Mouse (Mus musculus): Measurements from ENCODE around the gene Ilf3. TPM values are rescaled to one million over a fixed set of nuclear protein-coding genes. Genes with fewer than 3 reads are reported as not detected.
"Not testable (repeated sequence)": the region's sequence is repeated elsewhere in the genome, so short reads cannot be mapped to it uniquely, and the experiment has no call there.

The Ilf3 gene
- polyA plus RNA-seq, 1 experiment = 31.9 TPM

DNA sequence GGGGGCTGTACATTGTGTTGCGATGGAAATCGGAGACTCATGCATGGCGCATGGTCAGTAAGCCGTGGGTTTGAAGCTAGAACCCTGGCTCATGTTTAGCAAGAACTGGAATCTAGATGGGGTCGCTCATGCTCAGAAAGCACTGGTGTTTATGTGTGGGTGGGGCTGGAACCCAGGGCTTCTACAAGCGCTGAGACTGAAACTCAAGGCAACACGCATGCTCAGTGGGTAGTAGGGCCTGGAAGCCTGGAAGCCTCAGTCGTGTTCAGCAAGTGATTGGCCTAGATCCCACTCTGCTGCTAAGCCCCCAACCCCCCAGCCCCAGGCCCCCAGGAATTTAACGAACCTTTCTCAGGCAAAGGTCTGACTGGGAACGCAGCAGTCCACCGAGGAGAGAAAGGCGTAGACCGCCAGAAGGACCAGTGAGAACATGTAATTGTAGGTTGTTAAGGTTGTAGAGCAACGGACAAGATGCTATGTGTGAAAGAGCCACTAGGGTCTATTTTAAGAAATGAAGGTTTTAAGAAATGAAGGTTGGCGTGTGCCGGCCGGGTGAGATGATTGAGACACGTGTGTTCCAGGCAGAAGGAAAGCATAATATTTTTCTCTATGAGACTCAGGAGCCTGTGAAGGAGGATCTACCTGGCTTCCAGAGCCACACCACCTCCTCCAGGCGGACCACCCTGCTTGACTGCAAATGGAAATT lies 45.3 kb upstream of the Ilf3 start:
- Histone ChIP-seq H3K4me1 (ENCODE audit: control insufficient read depth, insufficient read depth, low read length) (peaks cover 3% of the 10 kb centered on the region; the same call in 1 of the 2 replicates), H3K36me3 (ENCODE audit: control insufficient read depth, insufficient read depth, low read length) (no peaks in the 10 kb centered on the region), H3K27ac (ENCODE audit: insufficient read depth, low read depth, low read length) (peak overlapping the region; percentile 54), H3K4me3 (ENCODE audit: insufficient read depth, low read depth, low read length) (0 out of 2 replicates have a peak overlapping the region, but pooled peaks have one; percentile 77), H3K27me3 (replicated peaks; ENCODE audit: control insufficient read depth, insufficient read depth, low read length) (no peaks in the 10 kb centered on the region)
- TF ChIP-seq POLR2A (IDR thresholded peaks at IDR 0.05; ENCODE audit: low read depth, low read length) = no peak
- TF ChIP-seq CTCF (conservative IDR thresholded peaks at IDR 0.05; ENCODE audit: insufficient read depth, insufficient read length, low read depth, low read length) = no peak
- 73% methylated on average over 19 of the region's 19 CpGs for WGBS
- DNase-seq = no peak

DNA sequence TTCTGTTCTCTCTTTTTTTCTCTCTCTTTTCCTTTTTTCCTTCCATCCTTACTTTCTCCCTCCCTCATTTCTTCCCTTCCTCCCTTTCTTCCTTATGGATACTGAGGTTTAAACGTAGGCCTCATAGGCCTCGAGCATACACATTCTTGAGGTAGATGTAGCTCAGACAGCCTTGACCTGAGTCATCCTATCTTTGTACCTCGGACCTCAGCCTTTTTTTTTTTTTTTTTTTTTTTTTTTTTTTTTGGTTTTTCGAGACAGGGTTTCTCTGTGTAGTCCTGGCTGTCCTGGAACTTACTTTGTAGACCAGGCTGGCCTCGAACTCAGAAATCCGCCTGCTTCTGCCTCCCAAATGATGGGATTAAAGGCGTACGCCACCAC lies 44.8 kb upstream of the Ilf3 start:
- not testable (repeated sequence) for H3K36me3 ChIP-seq (ENCODE audit: control insufficient read depth, insufficient read depth, low read length); H3K27me3 ChIP-seq (replicated peaks; ENCODE audit: control insufficient read depth, insufficient read depth, low read length); H3K4me3 ChIP-seq (ENCODE audit: insufficient read depth, low read depth, low read length); H3K27ac ChIP-seq (ENCODE audit: insufficient read depth, low read depth, low read length); DNase-seq; H3K4me1 ChIP-seq (ENCODE audit: control insufficient read depth, insufficient read depth, low read length)
- 84% methylated on average over 7 of the region's 8 CpGs for WGBS

DNA sequence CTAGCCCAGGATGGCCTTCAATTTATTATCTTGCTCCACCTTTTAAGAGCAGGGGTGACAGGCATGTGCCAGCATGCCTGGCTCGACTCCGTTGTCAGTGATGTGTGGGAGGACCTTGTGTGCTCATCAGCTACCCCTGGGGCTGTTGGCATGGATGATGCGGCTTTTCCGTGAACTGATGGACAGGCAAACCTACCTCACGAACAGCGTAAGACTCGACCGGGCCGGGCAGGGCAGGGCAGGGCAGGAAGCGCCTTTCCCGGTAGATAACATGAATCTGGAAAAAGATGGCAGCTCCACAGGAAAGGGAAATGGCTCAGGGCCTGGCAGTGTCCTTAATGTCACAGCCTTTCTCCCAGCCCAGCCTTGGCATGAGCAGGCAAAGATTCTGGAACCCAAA lies 43.4 kb upstream of the Ilf3 start:
- TF ChIP-seq CTCF (conservative IDR thresholded peaks at IDR 0.05; ENCODE audit: insufficient read depth, insufficient read length, low read depth, low read length) = no peak
- no peak for TF ChIP-seq POLR2A (IDR thresholded peaks at IDR 0.05; ENCODE audit: low read depth, low read length)
- Histone ChIP-seq H3K36me3 (ENCODE audit: control insufficient read depth, insufficient read depth, low read length) (no peaks in the 10 kb centered on the region), H3K4me3 (ENCODE audit: insufficient read depth, low read depth, low read length) (no peak overlapping the region), H3K27ac (ENCODE audit: insufficient read depth, low read depth, low read length) (peak overlapping the region; percentile 9; the same call in 1 of the 2 replicates), H3K4me1 (ENCODE audit: control insufficient read depth, insufficient read depth, low read length) (peaks cover 3% of the 10 kb centered on the region; the same call in 1 of the 2 replicates), H3K27me3 (replicated peaks; ENCODE audit: control insufficient read depth, insufficient read depth, low read length) (no peaks in the 10 kb centered on the region)
- WGBS = 73% methylated on average over 11 of the region's 11 CpGs
- peak; percentile 67 for DNase-seq

DNA sequence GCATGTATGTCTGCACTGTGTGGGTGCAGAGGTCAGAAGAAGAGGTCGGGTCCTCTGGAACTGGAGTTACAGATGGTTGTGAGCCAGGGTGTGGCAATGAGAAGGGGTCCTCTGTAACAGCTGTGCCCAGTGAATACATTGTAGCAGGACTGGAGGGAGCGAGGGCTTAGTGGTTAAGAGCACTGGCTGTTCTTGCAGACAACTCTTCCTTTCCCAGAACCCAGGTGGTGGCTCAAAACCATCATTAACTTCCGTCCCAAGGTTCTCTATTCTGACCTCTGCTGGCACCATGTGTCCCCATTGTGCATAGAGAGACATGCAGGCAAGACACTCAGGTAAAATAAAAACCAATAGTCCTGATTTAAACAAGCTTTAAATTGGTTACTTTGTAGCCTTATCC lies 40.1 kb upstream of the Ilf3 start:
- TF ChIP-seq POLR2A (IDR thresholded peaks at IDR 0.05; ENCODE audit: low read depth, low read length) (no peak), CTCF (conservative IDR thresholded peaks at IDR 0.05; ENCODE audit: insufficient read depth, insufficient read length, low read depth, low read length) (no peak)
- H3K4me3 ChIP-seq (ENCODE audit: insufficient read depth, low read depth, low read length) = no peak overlapping the region
- no peak overlapping the region for H3K27ac ChIP-seq (ENCODE audit: insufficient read depth, low read depth, low read length)
- DNase-seq = no peak
- H3K27me3 ChIP-seq (replicated peaks; ENCODE audit: control insufficient read depth, insufficient read depth, low read length) = no peaks in the 10 kb centered on the region
- H3K4me1 ChIP-seq (ENCODE audit: control insufficient read depth, insufficient read depth, low read length) = no peaks in the 10 kb centered on the region
- H3K36me3 ChIP-seq (ENCODE audit: control insufficient read depth, insufficient read depth, low read length) = no peaks in the 10 kb centered on the region
- WGBS = 70% methylated on average over 3 of the region's 3 CpGs

DNA sequence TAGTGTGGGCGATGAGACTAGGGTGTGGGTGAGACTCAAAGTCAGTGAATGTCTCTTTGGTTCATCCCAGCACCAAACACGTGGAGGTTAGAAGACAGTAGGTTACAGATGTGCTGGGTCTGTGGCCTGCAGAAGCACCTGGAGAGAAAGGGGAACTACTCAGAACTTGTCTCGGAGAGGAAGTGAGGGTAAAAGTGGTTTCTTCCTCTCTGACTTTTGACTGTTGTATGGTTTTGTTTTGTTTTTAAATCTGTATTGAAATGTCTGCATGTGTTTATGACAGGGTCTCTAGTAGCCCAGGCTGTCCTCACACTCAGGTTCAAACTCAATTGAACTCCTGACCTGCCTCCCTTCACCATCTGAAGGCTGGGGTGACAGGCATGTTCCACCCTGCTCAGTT lies 39.6 kb upstream of the Ilf3 start:
- H3K4me1 ChIP-seq (ENCODE audit: control insufficient read depth, insufficient read depth, low read length) = no peaks in the 10 kb centered on the region
- H3K36me3 ChIP-seq (ENCODE audit: control insufficient read depth, insufficient read depth, low read length) = no peaks in the 10 kb centered on the region
- 73% methylated on average over 3 of the region's 3 CpGs for WGBS
- DNase-seq = no peak
- no peaks in the 10 kb centered on the region for H3K27me3 ChIP-seq (replicated peaks; ENCODE audit: control insufficient read depth, insufficient read depth, low read length)
- TF ChIP-seq POLR2A (IDR thresholded peaks at IDR 0.05; ENCODE audit: low read depth, low read length) (no peak), CTCF (conservative IDR thresholded peaks at IDR 0.05; ENCODE audit: insufficient read depth, insufficient read length, low read depth, low read length) (no peak)
- no peak overlapping the region for H3K4me3 ChIP-seq (ENCODE audit: insufficient read depth, low read depth, low read length)
- no peak overlapping the region for H3K27ac ChIP-seq (ENCODE audit: insufficient read depth, low read depth, low read length)

DNA sequence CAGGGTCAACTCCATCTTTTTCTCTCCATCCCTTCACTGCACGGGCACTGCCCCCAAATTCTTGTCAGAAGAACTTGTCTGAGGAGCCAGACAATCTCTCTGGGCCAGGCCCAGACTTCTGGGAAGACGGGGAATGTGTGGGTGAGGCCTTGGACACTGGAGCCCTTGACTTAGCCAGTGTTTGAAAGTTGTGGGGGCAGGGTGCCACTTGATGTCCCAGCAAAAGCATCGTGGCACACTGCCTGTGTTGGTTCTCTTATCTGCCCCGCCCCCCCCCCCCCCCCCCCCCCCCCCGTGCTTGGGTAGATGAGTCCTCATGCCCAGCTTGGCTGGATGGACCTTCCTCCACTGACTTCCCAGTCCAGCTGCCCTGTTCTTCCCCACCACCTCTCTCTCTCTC lies 38.6 kb upstream of the Ilf3 start:
- TF ChIP-seq CTCF (conservative IDR thresholded peaks at IDR 0.05; ENCODE audit: insufficient read depth, insufficient read length, low read depth, low read length) = no peak
- no peaks in the 10 kb centered on the region for H3K36me3 ChIP-seq (ENCODE audit: control insufficient read depth, insufficient read depth, low read length)
- H3K4me1 ChIP-seq (ENCODE audit: control insufficient read depth, insufficient read depth, low read length) = no peaks in the 10 kb centered on the region
- no peak overlapping the region for H3K4me3 ChIP-seq (ENCODE audit: insufficient read depth, low read depth, low read length)
- DNase-seq = no peak
- 52% methylated on average over 3 of the region's 5 CpGs for WGBS
- H3K27ac ChIP-seq (ENCODE audit: insufficient read depth, low read depth, low read length) = no peak overlapping the region
- H3K27me3 ChIP-seq (replicated peaks; ENCODE audit: control insufficient read depth, insufficient read depth, low read length) = no peaks in the 10 kb centered on the region

DNA sequence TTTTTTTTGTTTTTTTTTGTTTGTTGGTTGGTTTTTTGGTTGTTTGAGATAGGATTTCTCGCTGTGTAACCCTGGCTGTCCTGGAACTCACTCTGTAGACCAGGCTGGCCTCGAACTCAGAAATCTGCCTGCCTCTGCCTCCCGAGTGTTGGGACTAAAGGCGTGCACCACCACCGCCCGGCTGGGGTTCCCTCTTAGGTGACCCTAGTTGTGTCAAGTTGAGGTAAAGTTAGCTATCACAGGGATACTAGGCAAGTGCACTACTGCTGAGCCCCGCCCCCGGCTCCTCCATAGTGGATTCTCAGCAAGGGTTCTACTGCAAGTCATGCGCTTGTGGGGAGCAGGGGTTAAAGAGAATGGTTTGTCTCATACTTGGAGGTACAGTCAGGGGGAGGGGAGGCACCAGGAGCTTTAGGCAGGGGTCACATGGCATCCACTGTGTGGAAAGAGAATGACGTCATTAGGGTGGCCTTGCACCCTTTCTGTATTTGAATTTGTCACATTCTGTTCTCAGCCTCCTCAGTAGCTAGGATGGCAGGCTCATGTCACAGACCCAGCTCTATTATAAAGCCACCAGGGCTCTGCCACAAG lies 37.9 kb upstream of the Ilf3 start:
- Histone ChIP-seq H3K27me3 (replicated peaks; ENCODE audit: control insufficient read depth, insufficient read depth, low read length) (no peaks in the 10 kb centered on the region), H3K4me3 (ENCODE audit: insufficient read depth, low read depth, low read length) (no peak overlapping the region), H3K27ac (ENCODE audit: insufficient read depth, low read depth, low read length) (no peak overlapping the region), H3K4me1 (ENCODE audit: control insufficient read depth, insufficient read depth, low read length) (no peaks in the 10 kb centered on the region), H3K36me3 (ENCODE audit: control insufficient read depth, insufficient read depth, low read length) (no peaks in the 10 kb centered on the region)
- DNase-seq = no peak
- 89% methylated on average over 10 of the region's 10 CpGs for WGBS
- TF ChIP-seq CTCF (conservative IDR thresholded peaks at IDR 0.05; ENCODE audit: insufficient read depth, insufficient read length, low read depth, low read length) (no peak), POLR2A (IDR thresholded peaks at IDR 0.05; ENCODE audit: low read depth, low read length) (no peak)

Data from kidney, adult 2 months (tissue).